Mouse (Mus musculus) kidney, adult 2 months (tissue): ENCODE measurements around the gene Snrnp200.

Experiments
- CTCF ChIP-seq: fragments of 200-500 bp; conservative IDR thresholded peaks from 2 replicates; pipeline ENCODE4 v1.5.1; 2011; ENCODE audit warnings: low read depth, mild to moderate bottlenecking, control low read depth, low read length, moderate library complexity, mixed read lengths; ENCODE audit not compliant: insufficient read depth, insufficient read length
- POLR2A ChIP-seq: fragments of 200-500 bp; IDR thresholded peaks from one replicate; pipeline ENCODE4 v1.6.1; 2011; ENCODE audit warnings: low read depth, low read length, control low read depth

GRCm38 (mm10) chr2:127240065-127240464 is 31.9 kb downstream of the Snrnp200 start:
- TF ChIP-seq CTCF (no peak), POLR2A (no peak)
